Mouse (Mus musculus) CH12.LX (cell line): Measurements from ENCODE around the gene Zbtb38. TPM values are rescaled to one million over a fixed set of nuclear protein-coding genes. Genes with fewer than 3 reads are reported as not detected.

ENCODE experiments used
- DNase-seq: peaks from one replicate; pipeline ENCODE4 v3.0.0-alpha.2; 2013; ENCODE audit errors: extremely low read depth
- H3K27ac ChIP-seq: 2 replicates; pipeline ENCODE4 v1.5.1; 2012; ENCODE audit warnings: low read depth, mild to moderate bottlenecking, control low read depth, moderate library complexity; ENCODE audit not compliant: insufficient read depth
- H3K27me3 ChIP-seq: replicated peaks from 2 replicates; pipeline ENCODE3; 2012; ENCODE audit warnings: inconsistent platforms
- H3K36me3 ChIP-seq, 2 experiments: replicated peaks in 1 of 2; 2 replicates each; pipeline versions ENCODE3 to v1.6.1; 2012; ENCODE audit warnings: inconsistent platforms in 1 of 2, low read length in 1 of 2, mild to moderate bottlenecking in 1 of 2, mixed read lengths in 1 of 2, moderate library complexity in 1 of 2; ENCODE audit not compliant: control insufficient read depth in 1 of 2, insufficient read depth in 1 of 2
- H3K4me1 ChIP-seq, 2 experiments: 2 replicates each; pipeline ENCODE4 v1.6.1; 2012; ENCODE audit warnings: inconsistent platforms in 1 of 2, moderate library complexity in 1 of 2; ENCODE audit not compliant: insufficient read depth in 2 of 2, control insufficient read depth in 1 of 2
- H3K4me2 ChIP-seq: 2 replicates; pipeline ENCODE4 v1.6.1; 2012; ENCODE audit warnings: low read depth, mild to moderate bottlenecking, control low read depth; ENCODE audit not compliant: poor library complexity, insufficient read depth, severe bottlenecking
- H3K4me3 ChIP-seq, 3 experiments: fragments of 150-350 bp in 1 of 3; sonication (generic) in 1 of 3; replicated peaks in 1 of 3; 2 replicates each; pipeline versions ENCODE3 to v1.5.1; 2011 to 2012; ENCODE audit warnings: low read depth in 2 of 3, low read length in 2 of 3, mild to moderate bottlenecking in 2 of 3, moderate library complexity in 2 of 3, control low read depth in 1 of 3, improper control_type of control experiment in 1 of 3, inconsistent platforms in 1 of 3, mixed read lengths in 1 of 3; ENCODE audit not compliant: poor library complexity in 1 of 3
- H3K79me2 ChIP-seq: replicated peaks from 2 replicates; pipeline ENCODE4 v1.6.1; 2012; ENCODE audit warnings: mild to moderate bottlenecking, moderate library complexity; ENCODE audit not compliant: control insufficient read depth, poor library complexity, insufficient read depth, severe bottlenecking; ENCODE audit errors: extremely low read depth
- H3K9ac ChIP-seq: 2 replicates; pipeline ENCODE4 v1.6.1; 2012; ENCODE audit warnings: low read depth, mild to moderate bottlenecking, control low read depth, moderate library complexity; ENCODE audit not compliant: insufficient read depth
- H3K9me3 ChIP-seq: replicated peaks from 2 replicates; pipeline ENCODE3; 2012; ENCODE audit warnings: low read length, inconsistent platforms, mixed read lengths
- BHLHE40 ChIP-seq: IDR thresholded peaks from 2 replicates; pipeline ENCODE4 v1.6.1; 2011; ENCODE audit warnings: mild to moderate bottlenecking, low read depth, low read length, improper control_type of control experiment
- CHD1 ChIP-seq: IDR thresholded peaks from 2 replicates; pipeline ENCODE4 v1.6.1; 2012; ENCODE audit warnings: low read depth, low read length, improper control_type of control experiment, inconsistent platforms
- CHD2 ChIP-seq: IDR thresholded peaks from 2 replicates; pipeline ENCODE4 v1.6.1; 2011; ENCODE audit warnings: low read length, improper control_type of control experiment
- CTCF ChIP-seq, 2 experiments: IDR thresholded peaks in 1 of 2; conservative IDR thresholded peaks in 1 of 2; 2 replicates each; pipeline ENCODE4 v1.5.1; 2011 to 2012; ENCODE audit warnings: low read depth in 2 of 2, low read length in 2 of 2, improper control_type of control experiment in 1 of 2, inconsistent platforms in 1 of 2, mild to moderate bottlenecking in 1 of 2, moderate library complexity in 1 of 2
- E2F4 ChIP-seq: IDR thresholded peaks from 2 replicates; pipeline ENCODE4 v1.6.1; 2011; ENCODE audit warnings: low read depth, low read length, improper control_type of control experiment; ENCODE audit not compliant: insufficient replicate concordance
- ELF1 ChIP-seq: IDR thresholded peaks from 2 replicates; pipeline ENCODE4 v1.6.1; 2014; ENCODE audit warnings: low read depth, mild to moderate bottlenecking, inconsistent platforms, low read length, improper control_type of control experiment
- EP300 ChIP-seq: IDR thresholded peaks from 2 replicates; pipeline ENCODE4 v1.6.1; 2011; ENCODE audit warnings: low read length, improper control_type of control experiment
- ETS1 ChIP-seq: conservative IDR thresholded peaks from 2 replicates; pipeline ENCODE4 v1.6.1; 2012; ENCODE audit warnings: low read depth, mild to moderate bottlenecking, inconsistent platforms, low read length, improper control_type of control experiment, moderate library complexity
- GABPA ChIP-seq: IDR thresholded peaks from 2 replicates; pipeline ENCODE4 v1.6.1; 2012; ENCODE audit warnings: low read depth, low read length, improper control_type of control experiment, inconsistent platforms; ENCODE audit not compliant: insufficient replicate concordance
- HCFC1 ChIP-seq: IDR thresholded peaks from 2 replicates; pipeline ENCODE4 v1.6.1; 2012; ENCODE audit warnings: low read depth, mild to moderate bottlenecking, inconsistent platforms, low read length, improper control_type of control experiment
- JUN ChIP-seq: IDR thresholded peaks from 2 replicates; pipeline ENCODE4 v1.6.1; 2011; ENCODE audit warnings: low read depth, mild to moderate bottlenecking, low read length, improper control_type of control experiment, moderate library complexity; ENCODE audit not compliant: insufficient read depth
- KAT2A ChIP-seq: IDR thresholded peaks from 2 replicates; pipeline ENCODE4 v1.6.1; 2012; ENCODE audit warnings: low read length, improper control_type of control experiment, inconsistent platforms; ENCODE audit not compliant: insufficient replicate concordance
- MAZ ChIP-seq: IDR thresholded peaks from 2 replicates; pipeline ENCODE4 v1.6.1; 2012; ENCODE audit warnings: low read depth, mild to moderate bottlenecking, inconsistent platforms, low read length, improper control_type of control experiment, moderate library complexity
- MEF2A ChIP-seq: IDR thresholded peaks from 2 replicates; pipeline ENCODE4 v1.6.1; 2014; ENCODE audit warnings: low read depth, mild to moderate bottlenecking, inconsistent platforms, low read length, improper control_type of control experiment, borderline replicate concordance
- MXI1 ChIP-seq: IDR thresholded peaks from 2 replicates; pipeline ENCODE4 v1.6.1; 2011; ENCODE audit warnings: mild to moderate bottlenecking, low read depth, low read length, improper control_type of control experiment
- MYC ChIP-seq: IDR thresholded peaks from 2 replicates; pipeline ENCODE4 v1.6.1; 2011; ENCODE audit warnings: low read depth, mild to moderate bottlenecking, improper control_type of control experiment, low read length
- NELFE ChIP-seq: IDR thresholded peaks from 2 replicates; pipeline ENCODE4 v1.6.1; 2011; ENCODE audit warnings: low read depth, low read length, improper control_type of control experiment
- NRF1 ChIP-seq: IDR thresholded peaks from 2 replicates; pipeline ENCODE4 v1.6.1; 2014; ENCODE audit warnings: low read depth, mild to moderate bottlenecking, inconsistent platforms, low read length, improper control_type of control experiment, moderate library complexity
- PAX5 ChIP-seq: IDR thresholded peaks from 2 replicates; pipeline ENCODE4 v1.6.1; 2012; ENCODE audit warnings: low read length, inconsistent platforms, mixed read lengths
- POLR2A ChIP-seq: IDR thresholded peaks from 2 replicates; pipeline ENCODE4 v1.6.1; 2011; ENCODE audit warnings: low read depth, mild to moderate bottlenecking, improper control_type of control experiment, low read length
- POLR2AphosphoS2 ChIP-seq: IDR thresholded peaks from 2 replicates; pipeline ENCODE4 v1.6.1; 2011; ENCODE audit warnings: low read depth, low read length, improper control_type of control experiment
- RAD21 ChIP-seq: IDR thresholded peaks from 2 replicates; pipeline ENCODE4 v1.6.1; 2011; ENCODE audit warnings: low read depth, mild to moderate bottlenecking, low read length, improper control_type of control experiment, moderate library complexity
- RCOR1 ChIP-seq: conservative IDR thresholded peaks from 2 replicates; pipeline ENCODE4 v1.6.1; 2012; ENCODE audit warnings: low read depth, mild to moderate bottlenecking, inconsistent platforms, low read length, improper control_type of control experiment
- SIN3A ChIP-seq: IDR thresholded peaks from 2 replicates; pipeline ENCODE4 v1.6.1; 2012; ENCODE audit warnings: low read length, improper control_type of control experiment, inconsistent platforms
- SMC3 ChIP-seq: IDR thresholded peaks from 2 replicates; pipeline ENCODE4 v1.6.1; 2011; ENCODE audit warnings: low read depth, low read length, improper control_type of control experiment
- TBP ChIP-seq: conservative IDR thresholded peaks from 2 replicates; pipeline ENCODE4 v1.6.1; 2011; ENCODE audit warnings: low read depth, low read length, improper control_type of control experiment
- TCF12 ChIP-seq: IDR thresholded peaks from 2 replicates; pipeline ENCODE4 v1.6.1; 2014; ENCODE audit warnings: low read depth, mild to moderate bottlenecking, inconsistent platforms, low read length, improper control_type of control experiment
- USF1 ChIP-seq: IDR thresholded peaks from 2 replicates; pipeline ENCODE4 v1.6.1; 2014; ENCODE audit warnings: low read depth, mild to moderate bottlenecking, inconsistent platforms, low read length, improper control_type of control experiment
- ZC3H11A ChIP-seq: IDR thresholded peaks from 2 replicates; pipeline ENCODE4 v1.6.1; 2012; ENCODE audit warnings: low read depth, mild to moderate bottlenecking, inconsistent platforms, low read length, improper control_type of control experiment
- ZKSCAN1 ChIP-seq: IDR thresholded peaks from 2 replicates; pipeline ENCODE4 v1.6.1; 2012; ENCODE audit warnings: low read depth, inconsistent platforms, low read length, improper control_type of control experiment, borderline replicate concordance
- ZMIZ1 ChIP-seq: IDR thresholded peaks from 2 replicates; pipeline ENCODE4 v1.6.1; 2012; ENCODE audit warnings: low read depth, mild to moderate bottlenecking, inconsistent platforms, low read length, improper control_type of control experiment
- ZNF384 ChIP-seq: IDR thresholded peaks from 2 replicates; pipeline ENCODE4 v1.6.1; 2012; ENCODE audit warnings: low read depth, low read length, improper control_type of control experiment, inconsistent platforms
- dilution Hi-C: fragments of 300-500 bp; cut with MboI; formaldehyde crosslinking; loops from 2 replicates; pipeline ENCODE4 v1.14.3; 2020; ENCODE audit warnings: low sequenced_read_pairs; ENCODE audit not compliant: extremely low pct_unique_long_range_greater_than_20kb, extremely low pct_ligation_motif_present
- in situ Hi-C: fragments of 300-500 bp; cut with MboI; formaldehyde crosslinking; loops from 3 replicates; pipeline ENCODE4 v1.14.3; 2019; ENCODE audit warnings: low sequenced_read_pairs, low pct_ligation_motif_present, low pct_unique_long_range_greater_than_20kb, mixed read lengths
- polyA plus RNA-seq: library from polyadenylated mRNA; unstranded; fragments of >175 nt; gene quantifications from 2 replicates; pipeline ENCODE4 v1.2.1, GENCODE M21; 2012; ENCODE audit warnings: low read depth; ENCODE audit not compliant: insufficient read length
- total RNA-seq, 2 experiments: library from RNA; depleted of rRNA; stranded (reverse); fragments of 300-350 nt in 1 of 2; fragments of >200 nt in 1 of 2; gene quantifications; 2 replicates each; pipeline ENCODE4 v1.2.3; 2012 to 2014

The Zbtb38 gene
- total and polyA plus RNA-seq, 3 experiments, result 51.7 to 102 (median 68.8) TPM

DNA sequence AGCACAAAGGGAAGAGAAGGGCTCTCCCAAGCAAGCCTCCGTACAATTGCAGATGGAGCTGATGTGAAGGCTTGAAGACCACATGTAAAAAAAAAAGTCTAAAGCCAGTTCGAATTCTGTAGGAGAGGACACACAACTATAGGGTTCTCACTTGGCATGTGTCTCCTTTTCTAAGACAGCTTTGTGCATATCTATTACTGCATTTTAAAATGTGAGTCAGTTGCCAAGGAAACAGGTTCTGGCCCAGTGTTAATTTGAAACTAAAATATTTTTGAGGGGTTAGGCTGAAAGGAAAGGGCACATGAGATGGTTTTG, 22.4 kb downstream of the Zbtb38 start:
- dilution Hi-C loops, result no loop called here
- H3K9ac ChIP-seq, result peak overlapping the region; percentile 99

DNA sequence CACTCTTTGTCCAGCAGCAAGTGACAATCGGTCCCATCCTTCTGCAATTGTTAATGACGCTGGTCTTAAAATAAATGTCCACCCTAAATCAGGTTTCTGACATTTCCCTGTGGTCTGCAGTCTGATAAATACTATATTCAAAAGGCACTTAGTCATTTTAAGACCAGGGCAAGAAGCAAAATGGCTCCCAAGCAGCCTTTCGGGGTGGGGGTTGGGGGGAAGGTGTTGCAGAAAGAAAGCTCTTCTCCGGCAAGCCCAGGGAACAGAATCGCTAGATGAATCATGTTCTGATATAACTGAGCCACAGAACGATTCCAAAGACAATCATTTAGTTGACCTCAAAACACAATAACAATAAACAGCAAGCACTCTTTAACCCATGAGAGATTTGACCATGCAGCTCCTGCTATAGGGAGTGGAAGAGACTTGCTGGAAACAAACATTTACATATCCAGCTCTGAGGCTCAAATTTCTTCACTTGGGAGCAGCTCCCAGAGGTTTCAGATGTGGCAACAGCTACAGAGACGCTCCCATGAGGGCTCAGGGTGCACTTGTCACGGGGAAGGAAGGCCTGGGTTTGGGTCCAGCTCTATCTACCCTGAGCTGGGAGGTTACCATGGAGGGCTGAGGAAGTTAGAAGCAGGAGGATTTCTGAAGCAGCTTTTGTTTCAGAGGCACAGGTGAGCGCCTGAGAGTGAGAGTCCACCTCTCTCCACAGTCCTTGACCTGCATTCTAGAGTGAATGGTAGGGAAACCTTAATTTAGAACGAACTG, 22.9 kb downstream of the Zbtb38 start:
- in situ Hi-C loops, result no loop called here
- peaks cover 26 to 74% of the 10 kb centered on the region in 2 experiments for H3K4me1 ChIP-seq
- peak overlapping the region; percentile 99 for H3K9ac ChIP-seq
- DNase-seq, result no peak
- H3K79me2 ChIP-seq, result peaks cover 84% of the 10 kb centered on the region
- H3K36me3 ChIP-seq, result peaks cover 23 to 90% of the 10 kb centered on the region in 2 experiments
- no peaks in the 10 kb centered on the region for H3K27me3 ChIP-seq
- dilution Hi-C loops, result no loop called here
- H3K4me2 ChIP-seq, result peak overlapping the region; percentile 84
- H3K27ac ChIP-seq, result peak overlapping the region; percentile 91
- H3K9me3 ChIP-seq, result no peaks in the 10 kb centered on the region
- H3K4me3 ChIP-seq, result peak overlapping the region in 2 of 3 experiments; percentile 35 to 65
- TF ChIP-seq ZC3H11A (no peak), JUN (no peak), BHLHE40 (no peak), KAT2A (no peak), ZKSCAN1 (no peak), CTCF (conservative IDR thresholded peaks at IDR 0.05 in 1 of 2, IDR thresholded peaks at IDR 0.05 in 1 of 2; ENCODE audit: low read depth in 2 of 2, low read length in 2 of 2) (no peak), SMC3 (no peak), ETS1 (no peak), EP300 (peak; percentile 33; the same call in 1 of the 2 replicates), SIN3A (peak; percentile 68; the same call in 1 of the 2 replicates), POLR2AphosphoS2 (no peak; the same call in 1 of the 2 replicates), GABPA (no peak), NELFE (0 out of 2 replicates have a peak, but pooled peaks have one; percentile 25), PAX5 (no peak), TBP (no peak), MAZ (no peak; the same call in 1 of the 2 replicates), NRF1 (0 out of 2 replicates have a peak, but pooled peaks have one; percentile 37), ZMIZ1 (no peak), MEF2A (peak; percentile 33; the same call in 1 of the 2 replicates), ZNF384 (no peak), ELF1 (no peak), E2F4 (no peak), TCF12 (peak; percentile 52; the same call in 1 of the 2 replicates), MXI1 (peak; percentile 51; the same call in 1 of the 2 replicates), CHD1 (peak; percentile 81), RAD21 (no peak), CHD2 (peak; percentile 79), MYC (no peak), POLR2A (no peak; the same call in 1 of the 2 replicates), USF1 (no peak)

More for the DNA sequence above, 22.4 kb downstream of the Zbtb38 start:
- in situ Hi-C loops, result no loop called here
- Histone ChIP-seq H3K4me1 (peaks cover 27 to 74% of the 10 kb centered on the region in 2 experiments), H3K9me3 (no peaks in the 10 kb centered on the region), H3K27me3 (no peaks in the 10 kb centered on the region), H3K4me2 (peak overlapping the region; percentile 84), H3K27ac (peak overlapping the region; percentile 91)
- TF ChIP-seq MXI1 (no peak), HCFC1 (no peak), SIN3A (no peak), RCOR1 (no peak), BHLHE40 (no peak)
- TF ChIP-seq, all 38 proteins: peak for 0
- H3K36me3 ChIP-seq, result peaks cover 25 to 90% of the 10 kb centered on the region in 2 experiments
- DNase-seq, result no peak
- peak overlapping the region in 2 of 3 experiments; percentile 47 to 65 for H3K4me3 ChIP-seq
- peaks cover 84% of the 10 kb centered on the region for H3K79me2 ChIP-seq
